Mouse (Mus musculus) splenic B cell, adult 2 months (primary cell): Measurements from ENCODE around the gene Pld2.
A peak's percentile ranks its signal among the peaks of the same experiment; 100 is the strongest.

ENCODE experiments used
- DNase-seq: peaks from one replicate; pipeline ENCODE4 v3.0.0-alpha.2; 2011; ENCODE audit warnings: low read depth, low spot score
- H3K27me3 ChIP-seq: 2 replicates; pipeline ENCODE4 v1.6.1; 2012; ENCODE audit warnings: mild to moderate bottlenecking, low read length, moderate library complexity, mixed read lengths; ENCODE audit not compliant: control insufficient read depth, poor library complexity, insufficient read depth, severe bottlenecking
- H3K36me3 ChIP-seq: 2 replicates; pipeline ENCODE4 v1.6.1; 2012; ENCODE audit warnings: mild to moderate bottlenecking, low read length, moderate library complexity, mixed read lengths; ENCODE audit not compliant: control insufficient read depth, poor library complexity, insufficient read depth, severe bottlenecking

Pld2 gene

GRCm38 (mm10) chr11:70579710-70580357 lies 40.0 kb downstream of the Pld2 start:
- Histone ChIP-seq H3K36me3 (no peaks in the 10 kb centered on the region), H3K27me3 (no peaks in the 10 kb centered on the region)
- no peak for DNase-seq

GRCm38 (mm10) chr11:70580358-70580720 lies 40.5 kb downstream of the Pld2 start:
- no peaks in the 10 kb centered on the region for H3K27me3 ChIP-seq
- no peaks in the 10 kb centered on the region for H3K36me3 ChIP-seq
- no peak for DNase-seq

- peak; percentile 46 for DNase-seq
- Histone ChIP-seq H3K36me3 (no peaks in the 10 kb centered on the region), H3K27me3 (no peaks in the 10 kb centered on the region)
These were observed 41.1 kb downstream of the Pld2 start for GRCm38 (mm10) chr11:70580921-70581320.

- DNase-seq, result no peak
- Histone ChIP-seq H3K27me3 (no peaks in the 10 kb centered on the region), H3K36me3 (no peaks in the 10 kb centered on the region)
These were observed 42.3 kb downstream of the Pld2 start for GRCm38 (mm10) chr11:70582196-70582595.

GRCm38 (mm10) chr11:70583022-70583714 lies 43.3 kb downstream of the Pld2 start:
- Histone ChIP-seq H3K36me3 (no peaks in the 10 kb centered on the region), H3K27me3 (no peaks in the 10 kb centered on the region)
- DNase-seq, result no peak

- Histone ChIP-seq H3K36me3 (no peaks in the 10 kb centered on the region), H3K27me3 (no peaks in the 10 kb centered on the region)
- no peak for DNase-seq
These were observed 43.9 kb downstream of the Pld2 start for GRCm38 (mm10) chr11:70583775-70584174.

GRCm38 (mm10) chr11:70585457-70585856 lies 45.6 kb downstream of the Pld2 start:
- H3K27me3 ChIP-seq, result no peaks in the 10 kb centered on the region
- no peak for DNase-seq
- no peaks in the 10 kb centered on the region for H3K36me3 ChIP-seq

- no peak for DNase-seq
- no peaks in the 10 kb centered on the region for H3K27me3 ChIP-seq
- H3K36me3 ChIP-seq, result no peaks in the 10 kb centered on the region
These were observed 46.4 kb downstream of the Pld2 start for GRCm38 (mm10) chr11:70586261-70586660.

- no peak for DNase-seq
- Histone ChIP-seq H3K27me3 (no peaks in the 10 kb centered on the region), H3K36me3 (no peaks in the 10 kb centered on the region)
These were observed 47.1 kb downstream of the Pld2 start for GRCm38 (mm10) chr11:70586954-70587353.

GRCm38 (mm10) chr11:70591733-70592132 lies 51.9 kb downstream of the Pld2 start:
- Histone ChIP-seq H3K27me3 (no peaks in the 10 kb centered on the region), H3K36me3 (no peaks in the 10 kb centered on the region)
- no peak for DNase-seq

- no peak for DNase-seq
- H3K36me3 ChIP-seq, result no peaks in the 10 kb centered on the region
- H3K27me3 ChIP-seq, result no peaks in the 10 kb centered on the region
These were observed 54.6 kb downstream of the Pld2 start for GRCm38 (mm10) chr11:70594253-70594989.

GRCm38 (mm10) chr11:70595638-70596037 lies 55.8 kb downstream of the Pld2 start:
- H3K27me3 ChIP-seq, result no peaks in the 10 kb centered on the region
- DNase-seq, result peak; percentile 31

GRCm38 (mm10) chr11:70596094-70596493 lies 56.2 kb downstream of the Pld2 start:
- H3K27me3 ChIP-seq, result no peaks in the 10 kb centered on the region
- H3K36me3 ChIP-seq, result no peaks in the 10 kb centered on the region
- DNase-seq, result no peak

More at GRCm38 (mm10) chr11:70595638-70596037, 55.8 kb downstream of the Pld2 start:
- H3K36me3 ChIP-seq, result no peaks in the 10 kb centered on the region

- Histone ChIP-seq H3K36me3 (no peaks in the 10 kb centered on the region), H3K27me3 (no peaks in the 10 kb centered on the region)
- DNase-seq, result peak; percentile 15
These were observed 57.4 kb downstream of the Pld2 start for GRCm38 (mm10) chr11:70597301-70597700.

- DNase-seq, result peak; percentile 16
- Histone ChIP-seq H3K27me3 (no peaks in the 10 kb centered on the region), H3K36me3 (no peaks in the 10 kb centered on the region)
These were observed 58.6 kb downstream of the Pld2 start for GRCm38 (mm10) chr11:70598451-70598953.
